15 mouse cellular contexts compared by ENCODE assay signal in genomic region chr5:23408106-23408505, GRCm38 (mm10). TPM values are rescaled to one million over a fixed set of nuclear protein-coding genes. Genes with fewer than 3 reads are reported as not detected.
DNase-seq lines count a peak whose midpoint lies in the region; ATAC-seq and TF ChIP-seq lines count a peak whose summit lies in the region.
"Had no signal": no experiment of that assay in that cellular context is flagged by ENCODE, and none has a peak within 500 bp of the region (broad histone marks: within the 10 kb centered on the region; RNA-seq: fewer than 3 reads in every experiment).

No protein-coding gene starts in this region.

- peaks cover 25% of the 10 kb centered on the region for H3K4me1 ChIP-seq in heart, embryonic 11.5 days (ENCODE audit: control insufficient read depth, insufficient read depth, low read length)
- H3K4me1 ChIP-seq in stomach, postnatal 0 days (replicated peaks; ENCODE audit: control insufficient read depth, insufficient read depth), result no peaks in the 10 kb centered on the region; the same call in 1 of the 2 replicates
- H3K4me1 ChIP-seq in kidney, embryonic 16.5 days (ENCODE audit: insufficient read depth, low read length), result peaks cover 36% of the 10 kb centered on the region

- no peak for TF ChIP-seq EP300 in stomach, postnatal 0 days (optimal IDR thresholded peaks at IDR 0.05)

- DNase-seq in heart, adult 18-20 months, result peak; percentile 82 to 88
- peak; percentile 37 for DNase-seq in lung, postnatal 36 days
- DNase-seq in lung, postnatal 10 days, result no peak
- DNase-seq in adipocyte (ENCODE audit: low spot score), result peak; percentile 41
- DNase-seq in stomach, postnatal 0 days (ENCODE audit: low spot score), result no peak
- DNase-seq in layer of hippocampus, adult 9-10 months (ENCODE audit: low spot score), result no peak
- DNase-seq: cerebellum, adult 11-12 months; liver, embryonic 13.5 days; lung, postnatal 4 days; right cerebral cortex, adult 18-20 months had no signal

- WGBS in heart, embryonic 11.5 days (ENCODE audit: insufficient replicate concordance), result 54% methylated on average over 5 of the region's 5 CpGs
- 30% methylated on average over 5 of the region's 5 CpGs for WGBS in stomach, postnatal 0 days
- 50% methylated on average over 5 of the region's 5 CpGs for WGBS in kidney, embryonic 16.5 days

- no peak overlapping the region for H3K9ac ChIP-seq in heart, embryonic 11.5 days (ENCODE audit: low read depth, low read length)
- no peak overlapping the region for H3K9ac ChIP-seq in stomach, postnatal 0 days (ENCODE audit: low read length)
- H3K9ac ChIP-seq in kidney, embryonic 16.5 days (replicated peaks; ENCODE audit: low read length), result no peak overlapping the region
- H3K9ac ChIP-seq: heart, embryonic 15.5 days; liver, embryonic 13.5 days had no signal

- no peaks in the 10 kb centered on the region for H3K9me3 ChIP-seq in heart, embryonic 11.5 days (replicated peaks; ENCODE audit: control insufficient read depth, low read length)
- H3K9me3 ChIP-seq in stomach, postnatal 0 days (ENCODE audit: control insufficient read depth, low read length), result no peaks in the 10 kb centered on the region
- no peaks in the 10 kb centered on the region for H3K9me3 ChIP-seq in kidney, embryonic 16.5 days (ENCODE audit: low read length)
- H3K9me3 ChIP-seq: heart, embryonic 15.5 days; liver, embryonic 13.5 days had no signal

- no peak overlapping the region for H3K4me3 ChIP-seq in heart, embryonic 11.5 days (ENCODE audit: low read depth, low read length)
- H3K4me3 ChIP-seq in stomach, postnatal 0 days (ENCODE audit: low read depth, low read length), result no peak overlapping the region
- no peak overlapping the region for H3K4me3 ChIP-seq in kidney, embryonic 16.5 days (ENCODE audit: low read length)
- H3K4me3 ChIP-seq: heart, embryonic 15.5 days; liver, embryonic 13.5 days had no signal

- ATAC-seq in heart, embryonic 11.5 days (replicated peaks; ENCODE audit: insufficient number of reproducible peaks, low FRiP score, low TSS enrichment), result no peak
- ATAC-seq in stomach, postnatal 0 days (ENCODE audit: low FRiP score, low TSS enrichment), result peak; percentile 36; the same call in 1 of the 2 replicates
- no peak for ATAC-seq in kidney, embryonic 16.5 days (ENCODE audit: low FRiP score, low TSS enrichment)
- ATAC-seq: intestine, embryonic 16.5 days; midbrain, embryonic 16.5 days had no signal

- no peak overlapping the region for H3K27ac ChIP-seq in heart, embryonic 11.5 days (ENCODE audit: low read depth, low read length)
- H3K27ac ChIP-seq in stomach, postnatal 0 days (replicated peaks), result no peak overlapping the region
- H3K27ac ChIP-seq in kidney, embryonic 16.5 days (ENCODE audit: low read length), result no peak overlapping the region
- H3K27ac ChIP-seq: heart, embryonic 15.5 days; liver, embryonic 13.5 days had no signal

- H3K27me3 ChIP-seq in heart, embryonic 11.5 days (ENCODE audit: control insufficient read depth, insufficient read depth, low read length), result no peaks in the 10 kb centered on the region
- H3K27me3 ChIP-seq in stomach, postnatal 0 days (ENCODE audit: control insufficient read depth, insufficient read depth, low read length), result no peaks in the 10 kb centered on the region
- H3K27me3 ChIP-seq in kidney, embryonic 16.5 days (ENCODE audit: insufficient read depth, low read length), result no peaks in the 10 kb centered on the region
- H3K27me3 ChIP-seq: heart, embryonic 15.5 days; liver, embryonic 13.5 days had no signal

- TF ChIP-seq CTCF in stomach, postnatal 0 days (IDR thresholded peaks at IDR 0.05; ENCODE audit: low read depth), result no peak

- H3K36me3 ChIP-seq in heart, embryonic 11.5 days (ENCODE audit: control insufficient read depth, insufficient read depth, low read length), result peaks cover 7% of the 10 kb centered on the region
- H3K36me3 ChIP-seq in stomach, postnatal 0 days (ENCODE audit: control insufficient read depth, insufficient read depth, low read length), result no peaks in the 10 kb centered on the region
- H3K36me3 ChIP-seq in kidney, embryonic 16.5 days (ENCODE audit: insufficient read depth, low read length), result peaks cover 4% of the 10 kb centered on the region; the same call in 1 of the 2 replicates

- no peak overlapping the region for H3K4me2 ChIP-seq in heart, embryonic 11.5 days
- no peak overlapping the region for H3K4me2 ChIP-seq in stomach, postnatal 0 days (replicated peaks; ENCODE audit: low read depth)
- H3K4me2 ChIP-seq in kidney, embryonic 16.5 days (replicated peaks; ENCODE audit: low read depth, low read length), result no peak overlapping the region
- H3K4me2 ChIP-seq: heart, embryonic 15.5 days; liver, embryonic 13.5 days had no signal

RNA-seq across cellular contexts. Expression of gene Kmt2e, which starts 26.1 kb away (rescaled TPM):
- total RNA-seq in heart, adult 18-20 months (2021), result 10 to 100 TPM; 40.6 to 45.0 TPM
- polyA plus RNA-seq in heart, embryonic 11.5 days (2014; fragmentation: Nextera tagmentation; extraction: Ambion mirVana), result 61.5 and 65.2 TPM in 2 replicates
- polyA plus RNA-seq in stomach, postnatal 0 days (2015; fragmentation: Nextera tagmentation; extraction: Ambion mirVana), result 51.9 and 54.8 TPM in 2 replicates
- 98.8 and 99.9 TPM in 2 replicates for polyA plus RNA-seq in kidney, embryonic 16.5 days (2015; fragmentation: Nextera tagmentation; extraction: Ambion mirVana)

Comparison
In these comparisons a context has a peak if more than half of its experiments do, and no peak if none do; other contexts are left out.
1. DNase-seq: peak in heart, adult 18-20 months (2 of 2), lung, postnatal 36 days (single experiment) and adipocyte (single experiment); none in lung, postnatal 10 days (single experiment), stomach, postnatal 0 days (single experiment) and layer of hippocampus, adult 9-10 months (single experiment).